Mouse (Mus musculus) CH12F3 (cell line): ENCODE measurements around the gene Adgrl2.

Experiments
- in situ Hi-C: fragments of 300-500 bp; cut with MboI; formaldehyde crosslinking; loops from 2 replicates; pipeline ENCODE4 v1.14.3; 2020; ENCODE audit warnings: low sequenced_read_pairs

Gene Adgrl2

DNA sequence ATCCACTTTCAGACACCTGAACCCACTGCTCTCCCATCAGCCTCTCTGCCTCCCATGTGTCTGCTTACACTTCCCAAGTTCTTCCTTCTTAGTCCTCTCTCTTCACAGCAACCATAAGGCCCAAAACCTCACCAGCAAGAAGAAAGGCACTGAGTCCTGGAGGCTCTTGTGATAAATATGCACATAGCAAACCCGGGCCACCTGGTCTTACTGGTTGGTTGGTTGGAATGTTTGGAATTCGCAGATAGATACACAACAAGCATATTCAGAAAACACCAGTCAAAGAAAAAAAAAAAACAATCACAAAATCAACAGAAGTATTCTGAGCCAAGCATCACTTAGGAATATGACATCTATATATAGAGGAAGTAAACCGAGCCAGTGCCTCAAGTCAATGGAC lies 64.0 kb downstream of the Adgrl2 start:
- in situ Hi-C loops, result no loop called here

DNA sequence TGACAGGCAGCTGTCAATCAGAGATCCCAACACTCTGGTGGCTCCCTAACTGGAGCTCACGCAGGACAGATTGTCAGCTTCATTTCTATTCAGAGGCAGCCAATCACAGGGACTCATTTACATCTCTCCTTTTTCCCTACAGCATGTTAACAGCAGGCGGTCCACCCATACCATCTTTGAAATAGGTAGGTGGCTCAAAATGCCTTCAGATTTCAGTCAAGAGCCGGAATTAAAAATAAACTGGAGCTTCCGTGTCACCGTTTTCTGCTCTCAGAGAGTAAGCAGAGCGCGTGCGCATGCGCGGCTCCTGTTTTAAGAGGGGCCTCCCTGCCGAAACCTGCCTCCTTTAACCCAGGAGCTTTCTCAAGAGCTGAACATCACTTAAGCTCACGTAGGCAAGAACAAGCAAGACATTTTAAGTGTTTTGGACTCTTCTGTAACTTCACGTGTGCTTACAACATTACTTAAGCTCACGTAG lies 67.7 kb downstream of the Adgrl2 start:
- in situ Hi-C loops, result no loop called here

GRCm38 (mm10) chr3:148921966-148922587 lies 68.3 kb downstream of the Adgrl2 start:
- in situ Hi-C loops, result no loop called here

- in situ Hi-C loops, result no loop called here
Observed at GRCm38 (mm10) chr3:148920881-148921280, 69.5 kb downstream of the Adgrl2 start.

DNA sequence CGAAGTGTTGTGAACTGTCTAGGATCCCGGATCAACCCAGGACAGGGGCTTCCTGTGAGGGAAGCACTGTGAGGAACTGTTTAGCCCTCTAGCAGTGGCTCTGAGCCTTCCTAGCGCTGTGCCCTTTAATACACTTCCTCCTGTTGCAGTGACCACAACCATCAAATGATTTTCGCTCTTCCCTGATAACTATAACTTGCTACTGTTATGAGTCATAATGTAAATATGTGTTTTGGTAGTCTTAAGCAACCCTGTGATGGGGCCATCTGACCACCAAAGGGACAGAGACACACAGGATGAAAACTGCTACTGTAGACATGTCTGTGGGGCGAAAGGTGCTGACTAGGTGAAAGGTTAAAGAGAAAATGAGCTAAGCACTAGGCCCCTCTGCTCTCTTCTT lies 71.9 kb downstream of the Adgrl2 start:
- in situ Hi-C loops, result no loop called here

DNA sequence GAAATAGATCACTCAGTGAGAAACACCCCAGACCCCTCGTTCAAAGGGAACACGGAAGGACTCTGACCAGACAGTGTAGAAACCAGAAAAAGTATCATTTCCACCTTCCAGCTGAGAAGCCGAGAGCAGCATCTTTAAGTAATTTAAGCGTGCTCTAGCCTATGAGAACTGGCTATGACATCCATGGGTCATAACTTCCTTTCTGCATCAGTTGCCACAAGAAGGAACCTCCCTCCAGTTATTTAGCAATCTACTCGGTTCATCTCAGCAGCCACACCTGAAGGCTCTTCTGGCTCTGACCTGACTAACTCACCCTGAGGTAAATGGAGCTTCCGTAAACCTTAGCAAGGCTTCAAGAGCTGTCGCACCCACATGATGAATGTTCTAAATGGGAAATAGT lies 72.5 kb downstream of the Adgrl2 start:
- in situ Hi-C loops, result no loop called here

- in situ Hi-C loops, result no loop called here
Observed at GRCm38 (mm10) chr3:148916226-148916625, 74.1 kb downstream of the Adgrl2 start.

- in situ Hi-C loops, result no loop called here
Observed at GRCm38 (mm10) chr3:148912944-148913684, 77.2 kb downstream of the Adgrl2 start.

DNA sequence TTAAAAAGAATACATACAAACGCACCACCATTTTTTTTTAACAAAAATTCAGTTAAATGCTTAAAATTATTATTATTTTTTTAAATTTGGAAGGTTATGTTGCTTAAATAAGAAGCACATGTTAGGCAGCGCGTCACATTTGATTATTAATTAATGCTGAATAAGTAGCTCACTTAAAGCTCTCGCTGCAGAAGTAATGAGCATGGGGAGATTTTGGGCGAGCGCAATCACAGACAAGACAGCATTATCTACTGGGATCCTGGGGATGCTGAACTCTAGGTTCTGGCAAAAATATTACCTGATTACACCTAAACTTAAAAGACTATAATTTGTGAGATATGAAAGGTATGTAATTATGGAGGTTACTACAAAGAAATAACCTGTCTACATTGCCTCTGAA lies 77.8 kb downstream of the Adgrl2 start:
- in situ Hi-C loops, result no loop called here

- in situ Hi-C loops, result no loop called here
Observed at GRCm38 (mm10) chr3:148907873-148908272, 82.5 kb downstream of the Adgrl2 start.

GRCm38 (mm10) chr3:148907024-148907778 lies 83.2 kb downstream of the Adgrl2 start:
- in situ Hi-C loops, result no loop called here

DNA sequence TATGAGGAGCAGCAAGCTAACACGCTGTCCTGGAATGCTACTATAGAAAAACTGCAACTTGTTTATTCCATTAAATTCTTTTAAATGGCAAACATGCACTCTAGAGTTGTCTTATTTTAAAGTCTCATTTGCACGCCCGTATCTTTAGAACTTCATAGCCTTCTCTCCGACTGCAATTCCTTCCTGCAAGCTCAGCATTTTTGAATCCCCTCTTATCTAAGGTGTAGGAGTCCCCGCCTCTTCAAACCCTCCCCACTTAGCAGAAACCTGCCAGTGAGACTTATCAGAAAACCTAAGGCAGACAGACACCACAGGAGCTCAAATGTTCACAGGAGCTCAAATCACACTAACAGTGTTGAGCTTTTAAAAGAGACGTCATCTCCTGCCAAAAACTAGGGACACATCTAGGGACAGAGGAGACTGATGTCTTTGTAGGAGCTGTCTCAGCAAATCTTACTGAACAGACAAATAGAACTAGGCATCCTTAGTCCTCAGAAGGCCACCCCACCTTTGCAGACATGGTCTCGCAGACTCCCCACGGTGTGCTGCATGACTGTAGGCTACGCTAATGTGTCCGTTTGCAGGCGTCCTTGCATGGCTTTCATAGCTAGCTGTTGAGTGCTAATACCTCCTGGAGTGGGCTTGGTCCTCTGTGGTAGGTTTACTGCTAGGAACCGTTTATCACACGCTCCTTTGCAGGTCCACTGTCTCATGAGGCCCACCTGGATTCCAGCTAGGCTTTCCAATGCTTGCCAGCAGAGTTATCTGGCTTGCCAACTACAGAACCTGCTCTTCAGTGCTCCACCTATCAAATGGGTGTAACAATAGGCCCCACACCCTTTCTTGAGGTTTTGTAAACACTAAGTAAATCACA lies 84.2 kb downstream of the Adgrl2 start:
- in situ Hi-C loops, result no loop called here

DNA sequence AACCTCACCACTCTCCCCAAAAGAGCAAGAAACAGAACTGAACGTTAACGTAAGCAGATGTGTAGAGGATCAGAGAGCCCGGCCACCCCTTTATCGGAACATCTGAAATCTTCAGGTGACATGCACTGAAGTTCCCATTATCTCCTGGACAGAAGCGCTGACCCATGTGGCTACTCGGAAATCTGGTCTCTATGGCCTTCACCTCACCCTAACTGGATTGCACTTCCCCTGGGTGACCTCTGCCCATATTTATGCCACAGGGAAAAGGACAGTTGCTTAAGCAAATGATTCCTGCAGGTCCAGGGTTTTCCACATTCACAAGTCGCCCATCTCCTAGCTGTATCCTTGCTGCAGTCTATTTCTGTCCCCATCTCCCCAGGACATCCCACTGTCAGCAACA lies 84.9 kb downstream of the Adgrl2 start:
- in situ Hi-C loops, result no loop called here

- in situ Hi-C loops, result no loop called here
Observed at GRCm38 (mm10) chr3:148899857-148900256, 90.5 kb downstream of the Adgrl2 start.

DNA sequence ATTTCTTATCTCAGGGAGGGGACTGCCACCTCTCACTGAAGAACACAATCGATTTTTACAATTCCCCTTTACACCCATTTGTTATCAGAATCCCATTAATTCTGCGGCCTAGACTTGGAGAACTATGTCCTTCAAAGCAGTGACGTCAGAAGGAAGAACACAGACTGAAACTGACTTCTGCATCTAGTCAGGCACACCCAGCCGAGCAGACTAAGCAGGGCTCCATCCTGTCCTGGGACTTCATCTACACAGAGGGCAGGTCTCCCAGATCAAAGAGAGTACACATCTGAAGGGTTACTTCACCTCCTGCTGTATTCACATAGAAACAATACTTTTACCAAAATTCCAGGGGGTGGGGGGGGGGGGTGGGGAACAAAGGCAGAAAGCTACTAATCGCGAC lies 90.9 kb downstream of the Adgrl2 start:
- in situ Hi-C loops, result no loop called here

DNA sequence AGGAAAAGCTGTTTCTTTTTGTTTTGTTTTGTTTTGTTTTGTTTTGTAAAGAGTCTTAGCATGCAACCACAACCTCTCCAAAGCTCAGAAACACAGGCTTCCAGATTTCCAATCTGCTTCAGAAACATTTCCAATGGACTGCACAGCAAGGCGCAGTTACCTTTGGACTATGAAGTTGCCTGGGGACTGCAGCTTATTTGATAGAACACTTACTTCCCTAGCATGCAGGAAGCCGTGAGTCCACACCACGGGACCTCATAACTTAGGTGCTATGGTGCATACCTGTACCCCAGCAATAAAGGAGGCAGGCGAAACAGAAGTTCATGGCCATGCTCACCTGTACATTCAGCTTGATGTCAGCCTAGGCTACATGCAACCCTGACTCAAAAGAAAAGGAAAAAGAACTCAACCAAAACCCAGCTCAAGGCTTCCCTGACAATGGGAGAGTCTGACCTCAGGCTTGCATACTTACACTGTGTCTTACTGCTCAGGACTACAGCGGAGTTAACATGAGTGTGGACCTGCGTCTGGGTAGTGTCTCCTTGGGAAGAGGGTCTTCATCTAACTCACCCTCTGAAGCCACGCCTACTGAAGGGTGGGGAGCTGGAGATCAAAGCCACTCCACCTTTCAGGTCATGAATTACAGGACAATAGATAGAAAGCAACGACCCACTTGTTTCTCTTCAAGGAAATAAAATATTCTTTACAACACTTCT lies 91.7 kb downstream of the Adgrl2 start:
- in situ Hi-C loops, result no loop called here

- in situ Hi-C loops, result no loop called here
Observed at GRCm38 (mm10) chr3:148896281-148896680, 94.1 kb downstream of the Adgrl2 start.

GRCm38 (mm10) chr3:148895396-148896109 lies 94.8 kb downstream of the Adgrl2 start:
- in situ Hi-C loops, result no loop called here

DNA sequence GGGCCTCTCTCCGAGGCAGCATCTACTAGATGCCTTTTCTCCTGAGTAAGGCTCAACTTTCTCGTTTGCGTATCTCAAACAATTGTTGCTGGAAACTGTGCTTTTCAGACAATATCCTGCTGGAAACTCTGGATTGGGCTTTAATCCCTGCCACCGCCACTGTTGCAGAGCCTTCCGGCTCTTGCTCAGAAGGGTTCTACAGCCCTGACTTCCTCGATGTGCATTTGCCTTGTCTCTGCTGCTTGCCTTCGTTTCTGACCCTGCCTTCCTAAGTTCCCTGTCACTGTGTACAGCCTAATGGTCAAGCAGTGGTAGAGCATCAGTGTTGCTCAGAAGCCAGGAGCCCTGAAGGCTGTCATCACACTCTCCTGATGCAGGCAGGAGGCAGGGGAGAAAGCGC lies 95.5 kb downstream of the Adgrl2 start:
- in situ Hi-C loops, result no loop called here

GRCm38 (mm10) chr3:148887902-148888301 lies 102.5 kb downstream of the Adgrl2 start:
- in situ Hi-C loops, result no loop called here
